Mouse (Mus musculus): ENCODE results near the gene Satb1. TPM values are rescaled to one million over a fixed set of nuclear protein-coding genes. Genes with fewer than 3 reads are reported as not detected.

Satb1 gene
- polyA plus RNA-seq, 1 experiment from 2014 or later, result 16.3 TPM

GRCm38 (mm10) chr17:51836901-51837300 lies 3.8 kb upstream of the Satb1 start:
- Histone ChIP-seq H3K9me3 (no peaks in the 10 kb centered on the region), H3K36me3 (replicated peaks) (no peaks in the 10 kb centered on the region), H3K4me3 (no peak overlapping the region), H3K27ac (replicated peaks) (no peak overlapping the region), H3K4me1 (peaks cover 15% of the 10 kb centered on the region), H3K27me3 (replicated peaks; ENCODE audit: low read depth, poor library complexity, severe bottlenecking) (peaks cover 43% of the 10 kb centered on the region)
- no peak for DNase-seq (ENCODE audit: low spot score)
- 15% methylated on average over 1 of the region's 1 CpGs for WGBS

DNA sequence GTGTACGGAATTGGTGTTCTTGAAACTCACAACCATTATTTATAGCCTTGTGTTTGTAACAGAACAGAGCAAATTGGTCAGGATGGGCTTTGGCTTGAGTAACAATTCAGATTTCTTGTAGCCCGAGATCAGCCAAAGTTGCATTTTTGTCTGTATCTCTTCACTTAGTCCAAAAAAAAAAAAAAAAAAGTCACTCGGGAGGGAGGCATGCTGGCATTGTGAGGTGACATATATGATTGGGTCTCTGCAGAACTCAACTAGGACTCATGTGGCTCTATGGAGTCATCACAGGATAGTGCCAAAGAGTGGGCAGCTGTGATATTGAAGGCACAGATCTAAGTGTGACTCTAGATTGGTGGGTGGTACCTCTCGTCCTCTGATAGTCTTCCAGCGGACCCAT lies 3.2 kb upstream of the Satb1 start:
- Histone ChIP-seq H3K36me3 (replicated peaks) (no peaks in the 10 kb centered on the region), H3K4me3 (no peak overlapping the region), H3K9me3 (no peaks in the 10 kb centered on the region), H3K4me1 (peaks cover 22% of the 10 kb centered on the region), H3K27ac (replicated peaks) (no peak overlapping the region), H3K27me3 (replicated peaks; ENCODE audit: low read depth, poor library complexity, severe bottlenecking) (peaks cover 49% of the 10 kb centered on the region)
- WGBS, result 88% methylated on average over 5 of the region's 5 CpGs
- no peak for DNase-seq (ENCODE audit: low spot score)

DNA sequence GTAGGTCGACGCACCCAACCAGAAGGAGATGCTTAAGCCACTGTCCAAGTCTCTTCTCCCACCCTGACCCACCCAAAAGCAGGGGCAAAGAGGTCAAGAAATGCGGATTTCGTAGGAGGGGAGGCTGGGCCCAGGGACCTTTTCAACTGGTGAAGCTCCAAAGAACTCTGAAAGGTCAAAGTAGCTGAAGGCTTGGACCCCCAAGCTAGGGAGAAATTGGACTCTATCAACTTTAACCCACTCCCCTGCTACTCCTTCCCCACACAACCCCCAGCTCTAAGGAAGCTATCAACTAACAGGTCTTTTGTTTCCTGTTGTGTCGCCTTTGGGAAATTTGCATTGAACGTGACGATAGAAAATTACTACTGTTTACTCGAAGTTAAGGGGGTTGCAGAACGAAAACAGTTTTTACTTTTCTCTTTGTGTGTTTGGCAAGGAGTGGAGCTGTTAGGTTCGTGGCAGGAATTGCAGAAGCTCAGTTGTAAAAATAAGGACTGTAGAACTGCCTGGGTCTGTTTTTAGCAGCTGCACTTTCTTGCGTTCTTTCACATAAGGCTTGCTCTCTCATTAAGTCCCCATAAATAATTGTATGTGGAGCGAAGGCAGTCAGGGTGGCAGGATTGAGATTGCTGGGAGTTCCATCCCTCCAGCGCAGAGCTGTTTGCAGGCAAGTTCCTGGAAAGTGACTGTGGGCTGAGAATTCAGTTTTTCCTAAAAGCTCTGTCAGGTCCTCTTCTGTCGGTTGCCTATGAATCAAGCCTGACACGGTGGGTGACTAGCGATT lies 680 bp upstream of the Satb1 start:
- Histone ChIP-seq H3K4me3 (peak overlapping the region; percentile 75), H3K27ac (replicated peaks) (no peak overlapping the region), H3K9me3 (no peaks in the 10 kb centered on the region), H3K27me3 (replicated peaks; ENCODE audit: low read depth, poor library complexity, severe bottlenecking) (peaks cover 74% of the 10 kb centered on the region), H3K4me1 (peaks cover 23% of the 10 kb centered on the region), H3K36me3 (replicated peaks) (no peaks in the 10 kb centered on the region)
- DNase-seq (ENCODE audit: low spot score), result peak; percentile 41
- 2% methylated on average over 16 of the region's 16 CpGs for WGBS

- H3K4me1 ChIP-seq, result peaks cover 23% of the 10 kb centered on the region
- WGBS, result under 1% methylated on average over 53 of the region's 66 CpGs
- H3K4me3 ChIP-seq, result peak overlapping the region; percentile 75
- H3K27me3 ChIP-seq (replicated peaks; ENCODE audit: low read depth, poor library complexity, severe bottlenecking), result peaks cover 87% of the 10 kb centered on the region
- H3K27ac ChIP-seq (replicated peaks), result peak overlapping the region; percentile 79
- H3K36me3 ChIP-seq (replicated peaks), result no peaks in the 10 kb centered on the region
- no peak for DNase-seq (ENCODE audit: low spot score)
- H3K9me3 ChIP-seq, result no peaks in the 10 kb centered on the region
Observed at GRCm38 (mm10) chr17:51832421-51832875, 642 bp downstream of the Satb1 start.

- WGBS, result under 1% methylated on average over 57 of the region's 57 CpGs
- Histone ChIP-seq H3K4me3 (peak overlapping the region; percentile 75), H3K36me3 (replicated peaks) (no peaks in the 10 kb centered on the region), H3K4me1 (peaks cover 23% of the 10 kb centered on the region), H3K9me3 (no peaks in the 10 kb centered on the region), H3K27me3 (replicated peaks; ENCODE audit: low read depth, poor library complexity, severe bottlenecking) (peaks cover 91% of the 10 kb centered on the region), H3K27ac (replicated peaks) (peak overlapping the region; percentile 79)
- peak; percentile 66 for DNase-seq (ENCODE audit: low spot score)
Observed at GRCm38 (mm10) chr17:51831702-51832420, 1.2 kb downstream of the Satb1 start.

DNA sequence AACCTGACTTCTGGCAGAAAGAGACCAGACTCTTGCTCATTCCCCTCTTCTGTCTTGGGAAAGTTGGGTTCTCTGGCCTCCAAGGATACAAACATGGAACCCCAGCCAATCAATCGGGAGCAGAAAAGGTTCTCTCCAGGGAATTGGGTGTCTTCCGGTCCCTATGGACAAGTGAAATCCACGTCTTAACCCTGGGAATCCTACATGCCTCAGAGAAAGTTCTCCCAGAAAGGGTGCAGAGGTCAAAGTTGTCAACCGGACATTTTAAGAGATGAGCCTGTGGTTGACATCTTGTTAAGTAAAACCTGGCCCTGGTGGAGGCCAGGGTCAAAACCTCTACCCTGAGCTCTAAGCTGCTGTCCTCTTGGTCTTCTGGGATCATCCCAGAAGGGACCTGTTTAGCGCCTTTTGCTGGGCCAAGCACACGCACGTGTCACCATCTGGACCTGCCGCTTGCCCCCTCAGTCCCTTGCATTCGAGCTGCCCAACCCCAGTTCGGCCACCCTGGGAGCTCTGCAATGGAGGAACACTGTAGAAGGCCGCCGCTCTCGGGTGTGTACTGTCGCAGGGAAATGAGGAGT lies 1.9 kb downstream of the Satb1 start:
- peaks cover 23% of the 10 kb centered on the region for H3K4me1 ChIP-seq
- H3K27me3 ChIP-seq (replicated peaks; ENCODE audit: low read depth, poor library complexity, severe bottlenecking), result peaks cover 93% of the 10 kb centered on the region
- no peak for DNase-seq (ENCODE audit: low spot score)
- H3K36me3 ChIP-seq (replicated peaks), result no peaks in the 10 kb centered on the region
- WGBS, result 11% methylated on average over 14 of the region's 14 CpGs
- no peaks in the 10 kb centered on the region for H3K9me3 ChIP-seq
- no peak overlapping the region for H3K27ac ChIP-seq (replicated peaks)
- peak overlapping the region; percentile 75 for H3K4me3 ChIP-seq

DNA sequence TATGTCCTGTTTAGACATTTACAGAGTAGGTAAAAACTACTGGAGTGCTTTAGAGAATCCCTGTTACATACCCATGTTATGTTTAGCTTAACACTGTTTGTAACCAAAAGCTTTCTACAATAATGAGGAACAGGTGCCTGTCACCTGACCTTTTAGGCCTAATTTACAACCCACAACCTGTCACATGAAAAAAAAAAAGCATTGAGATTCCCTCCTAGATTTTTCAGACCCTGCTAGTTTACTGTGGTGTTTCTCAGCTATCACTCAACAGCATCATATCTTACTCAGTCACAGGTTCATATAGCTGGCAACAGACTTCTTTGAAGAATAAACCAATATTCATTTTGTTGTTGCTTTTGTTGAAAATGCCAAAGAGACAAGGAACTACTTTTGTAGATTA lies 3.7 kb downstream of the Satb1 start:
- Histone ChIP-seq H3K4me1 (peaks cover 23% of the 10 kb centered on the region), H3K36me3 (replicated peaks) (no peaks in the 10 kb centered on the region), H3K4me3 (no peak overlapping the region), H3K27ac (replicated peaks) (no peak overlapping the region), H3K27me3 (replicated peaks; ENCODE audit: low read depth, poor library complexity, severe bottlenecking) (peaks cover 79% of the 10 kb centered on the region), H3K9me3 (no peaks in the 10 kb centered on the region)
- no peak for DNase-seq (ENCODE audit: low spot score)

- Histone ChIP-seq H3K4me1 (peaks cover 12% of the 10 kb centered on the region), H3K9me3 (no peaks in the 10 kb centered on the region), H3K4me3 (no peak overlapping the region), H3K36me3 (replicated peaks) (no peaks in the 10 kb centered on the region), H3K27ac (replicated peaks) (no peak overlapping the region), H3K27me3 (replicated peaks; ENCODE audit: low read depth, poor library complexity, severe bottlenecking) (peaks cover 65% of the 10 kb centered on the region)
- no peak for DNase-seq (ENCODE audit: low spot score)
- WGBS, result 71% methylated on average over 8 of the region's 8 CpGs
Observed at GRCm38 (mm10) chr17:51827922-51828410, 5.1 kb downstream of the Satb1 start.

- no peaks in the 10 kb centered on the region for H3K36me3 ChIP-seq (replicated peaks)
- 64% methylated on average over 4 of the region's 4 CpGs for WGBS
- peaks cover 3% of the 10 kb centered on the region for H3K4me1 ChIP-seq
- H3K9me3 ChIP-seq, result no peaks in the 10 kb centered on the region
- H3K27ac ChIP-seq (replicated peaks), result no peak overlapping the region
- H3K27me3 ChIP-seq (replicated peaks; ENCODE audit: low read depth, poor library complexity, severe bottlenecking), result peaks cover 51% of the 10 kb centered on the region
- no peak overlapping the region for H3K4me3 ChIP-seq
- no peak for DNase-seq (ENCODE audit: low spot score)
Observed at GRCm38 (mm10) chr17:51826461-51826860, 6.6 kb downstream of the Satb1 start.

DNA sequence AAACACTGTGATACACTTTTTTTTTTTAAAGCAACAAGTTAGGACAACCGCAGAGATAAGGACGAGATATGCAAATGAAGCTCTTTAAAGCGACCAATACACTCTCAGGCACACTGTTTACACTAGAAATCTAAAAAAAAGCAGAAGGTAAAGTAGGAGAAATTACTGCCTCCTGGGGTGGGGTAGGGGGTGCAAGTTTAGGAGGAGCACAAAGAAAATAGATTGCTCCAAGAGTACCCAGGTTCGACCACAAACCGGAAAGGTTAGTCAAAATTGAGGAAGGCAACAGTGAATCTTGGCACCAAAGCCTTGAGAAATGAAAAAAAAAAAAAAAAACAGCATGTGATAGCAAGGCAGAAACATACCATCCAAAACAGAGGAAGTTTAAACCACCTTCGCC lies 18.8 kb downstream of the Satb1 start:
- Histone ChIP-seq H3K36me3 (replicated peaks) (no peaks in the 10 kb centered on the region), H3K4me1 (peaks cover 9% of the 10 kb centered on the region), H3K27me3 (replicated peaks; ENCODE audit: low read depth, poor library complexity, severe bottlenecking) (peaks cover 7% of the 10 kb centered on the region; the same call in 1 of the 2 replicates), H3K4me3 (0 out of 2 replicates have a peak overlapping the region, but pooled peaks have one; percentile 91), H3K9me3 (no peaks in the 10 kb centered on the region), H3K27ac (replicated peaks) (no peak overlapping the region)
- no peak for DNase-seq (ENCODE audit: low spot score)
- WGBS, result 18% methylated on average over 6 of the region's 6 CpGs

- Histone ChIP-seq H3K4me3 (peak overlapping the region; percentile 91), H3K9me3 (no peaks in the 10 kb centered on the region), H3K27me3 (replicated peaks; ENCODE audit: low read depth, poor library complexity, severe bottlenecking) (peaks cover 7% of the 10 kb centered on the region; the same call in 1 of the 2 replicates), H3K4me1 (peaks cover 9% of the 10 kb centered on the region), H3K36me3 (replicated peaks) (peaks cover 3% of the 10 kb centered on the region; the same call in 1 of the 2 replicates), H3K27ac (replicated peaks) (peak overlapping the region; percentile 97)
- DNase-seq (ENCODE audit: low spot score), result no peak
- WGBS, result 2% methylated on average over 6 of the region's 6 CpGs
Observed at GRCm38 (mm10) chr17:51813784-51814120, 19.3 kb downstream of the Satb1 start.

DNA sequence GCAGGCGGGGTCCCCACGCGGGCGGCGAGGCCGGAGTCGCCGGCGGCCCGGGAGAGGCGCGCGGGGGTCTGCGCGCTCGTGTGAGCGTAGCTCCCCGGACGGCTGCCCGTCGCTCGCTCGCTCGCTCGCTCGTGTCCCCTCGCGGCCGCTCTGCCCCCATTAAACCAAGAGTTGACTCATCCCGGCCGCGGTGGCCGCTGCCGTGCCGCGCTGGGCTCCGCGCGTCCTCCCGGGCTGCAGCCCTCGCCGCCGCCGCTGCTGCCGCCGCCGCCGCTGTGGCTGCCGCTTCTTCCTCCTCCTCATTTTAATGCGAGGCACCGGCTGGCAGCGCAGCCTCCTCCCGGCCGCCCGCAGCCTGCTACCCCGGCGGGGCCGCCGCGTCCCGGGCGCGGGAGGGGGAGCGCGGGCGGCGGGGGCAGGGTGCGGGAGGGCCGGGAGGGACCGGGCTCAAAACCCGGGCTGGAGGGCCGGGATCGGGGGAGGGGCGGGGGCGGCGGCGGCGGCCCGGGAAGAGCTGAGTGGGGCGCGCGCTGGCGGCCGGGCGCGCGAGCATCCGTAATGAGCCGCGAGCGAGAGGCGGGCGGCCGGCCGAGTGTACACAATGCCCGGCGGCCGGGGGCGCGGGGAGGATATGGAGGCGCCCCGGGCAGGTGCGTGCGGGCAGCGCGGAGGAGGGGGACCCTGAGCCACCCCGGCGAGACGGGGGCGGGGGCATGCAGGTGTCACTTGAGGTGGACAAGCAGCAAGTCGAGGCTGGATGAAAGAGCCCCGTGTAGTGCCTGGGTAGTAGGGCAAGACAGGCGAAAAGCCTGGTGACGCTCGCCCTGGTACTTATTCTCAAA lies 19.9 kb downstream of the Satb1 start:
- Histone ChIP-seq H3K27me3 (replicated peaks; ENCODE audit: low read depth, poor library complexity, severe bottlenecking) (peaks cover 7% of the 10 kb centered on the region; the same call in 1 of the 2 replicates), H3K36me3 (replicated peaks) (peaks cover 6% of the 10 kb centered on the region; the same call in 1 of the 2 replicates), H3K4me1 (peaks cover 9% of the 10 kb centered on the region), H3K4me3 (peak overlapping the region; percentile 91), H3K9me3 (no peaks in the 10 kb centered on the region), H3K27ac (replicated peaks) (peak overlapping the region; percentile 97)
- under 1% methylated on average over 106 of the region's 115 CpGs for WGBS
- peak; percentile 84 for DNase-seq (ENCODE audit: low spot score)

Measured in embryonic facial prominence, embryonic 10.5 days (tissue).